Mouse (Mus musculus) left cerebral cortex, adult 8-10 months (tissue): Measurements from ENCODE around the gene Ttc21a. TPM values are rescaled to one million over a fixed set of nuclear protein-coding genes. Genes with fewer than 3 reads are reported as not detected.
"Not testable (repeated sequence)": the region's sequence is repeated elsewhere in the genome, so short reads cannot be mapped to it uniquely, and the experiment has no call there.

ENCODE experiments used
- DNase-seq, 2 experiments: peaks; one replicate each; pipeline ENCODE4 v3.0.0; 2022; ENCODE audit warnings: low spot score in 2 of 2
- total RNA-seq, 4 experiments: library from RNA; stranded (reverse); gene quantifications; 2 replicates each; pipeline ENCODE4 v1.2.4; 2022

The Ttc21a gene
- total RNA-seq, 4 experiments from 2014 or later = 0.70 to 1.2 (median 0.81) TPM

DNA sequence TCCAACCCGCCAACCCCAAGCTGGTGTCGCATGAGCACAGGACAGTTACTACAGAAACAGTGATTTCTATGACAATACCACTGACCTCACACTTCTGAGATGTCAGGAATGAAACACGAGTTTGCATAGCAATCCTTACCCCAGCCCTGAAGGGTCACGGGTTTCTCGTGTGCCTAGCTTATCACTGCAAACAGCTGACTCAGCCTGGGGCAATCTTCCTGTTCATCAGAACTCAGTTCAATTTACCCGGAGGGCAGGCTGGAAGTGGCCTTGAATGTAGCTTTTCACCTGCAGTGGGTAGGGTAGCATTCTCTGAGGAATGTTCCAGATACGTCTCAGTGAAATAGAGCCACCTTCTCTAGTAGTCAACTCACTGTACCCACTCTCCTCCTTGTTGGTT, 56.8 kb downstream of the Ttc21a start:
- DNase-seq = no peak

- DNase-seq = no peak
These were observed 58.7 kb downstream of the Ttc21a start for GRCm38 (mm10) chr9:119996080-119996479.

GRCm38 (mm10) chr9:119998776-119999175, 61.4 kb downstream of the Ttc21a start:
- no peak for DNase-seq

GRCm38 (mm10) chr9:119999636-120000035, 62.2 kb downstream of the Ttc21a start:
- DNase-seq = no peak

DNA sequence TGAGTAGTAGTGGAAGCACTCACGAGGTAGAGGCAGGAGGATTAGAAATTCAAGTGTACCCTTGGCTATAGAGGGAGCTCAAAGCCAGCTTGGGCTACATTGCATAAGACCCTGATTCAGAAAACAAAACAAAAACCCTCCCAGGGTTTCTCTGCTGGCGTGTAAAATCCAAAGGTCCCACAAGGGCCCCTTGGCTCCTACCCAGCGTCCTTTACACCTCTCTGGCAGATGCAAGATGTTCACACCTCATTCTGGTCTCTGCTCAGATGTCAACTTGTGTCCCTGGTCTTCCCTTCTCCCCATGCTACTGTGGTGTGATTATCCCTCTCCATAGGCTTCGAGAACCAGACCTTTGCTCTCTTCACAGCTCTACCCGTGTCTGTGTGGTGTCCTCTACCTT, 63.4 kb downstream of the Ttc21a start:
- no peak for DNase-seq

DNA sequence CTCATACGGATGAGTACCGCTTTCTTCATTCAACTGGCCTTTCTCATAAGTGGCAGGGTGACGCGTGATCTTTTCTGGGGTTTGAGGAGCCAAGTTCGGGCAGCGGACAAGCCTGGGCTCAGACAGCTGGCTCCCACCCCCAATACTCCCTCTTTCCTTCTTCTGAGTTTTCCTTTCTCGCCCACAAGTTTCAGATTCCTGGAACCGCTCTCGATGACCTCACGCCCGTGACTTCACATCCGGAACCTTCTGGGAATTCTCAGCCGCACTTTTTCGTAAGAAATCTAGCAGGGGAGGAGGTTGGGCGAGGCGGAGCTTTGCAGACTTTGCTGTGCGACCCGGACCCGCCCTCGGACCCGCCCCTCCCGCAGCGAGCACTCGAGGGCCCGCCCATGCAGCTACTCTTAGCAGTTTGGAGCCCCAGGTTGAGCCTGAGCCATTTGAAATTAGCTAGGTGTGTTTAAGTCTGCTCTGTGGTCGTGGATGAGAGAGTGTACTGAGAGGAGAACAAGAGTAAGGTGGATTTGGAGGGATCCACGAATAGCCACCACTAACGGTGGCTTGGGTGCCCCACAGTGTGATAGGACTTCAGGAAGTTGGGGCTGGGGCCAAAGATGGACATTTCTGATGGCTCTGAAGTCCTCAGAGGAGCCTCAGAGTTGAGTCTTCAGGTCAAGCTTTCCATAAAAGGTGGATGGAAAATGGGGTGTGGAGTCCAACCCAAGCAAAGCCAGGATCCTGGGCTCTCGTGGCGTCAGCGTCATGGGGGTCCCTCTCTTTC, 64.7 kb downstream of the Ttc21a start:
- peak; percentile 57 to 61 for DNase-seq

DNA sequence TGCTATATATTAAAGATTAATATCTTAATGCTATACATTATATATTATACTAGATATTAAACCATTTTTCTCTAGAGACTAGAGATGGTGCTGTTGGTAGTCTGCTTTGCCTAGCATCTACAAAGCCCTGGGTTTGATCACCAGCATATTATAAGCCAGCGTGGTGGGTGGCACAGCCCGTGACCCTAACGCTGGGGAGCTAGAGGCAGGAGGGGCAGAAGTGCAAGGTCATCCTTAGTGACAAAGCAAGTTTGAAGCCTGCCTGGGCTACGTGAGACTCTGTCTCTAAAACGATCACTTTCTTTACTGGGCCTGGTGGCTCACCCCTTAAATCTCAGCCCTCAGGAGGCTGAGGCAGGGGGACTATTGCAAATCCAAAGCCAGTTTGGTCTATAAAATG, 65.5 kb downstream of the Ttc21a start:
- no peak for DNase-seq

- DNase-seq = no peak
These were observed 68.5 kb downstream of the Ttc21a start for GRCm38 (mm10) chr9:120005936-120006335.

GRCm38 (mm10) chr9:120007833-120008232, 70.4 kb downstream of the Ttc21a start:
- no peak for DNase-seq

GRCm38 (mm10) chr9:120009226-120009841, 71.9 kb downstream of the Ttc21a start:
- no peak for DNase-seq

DNA sequence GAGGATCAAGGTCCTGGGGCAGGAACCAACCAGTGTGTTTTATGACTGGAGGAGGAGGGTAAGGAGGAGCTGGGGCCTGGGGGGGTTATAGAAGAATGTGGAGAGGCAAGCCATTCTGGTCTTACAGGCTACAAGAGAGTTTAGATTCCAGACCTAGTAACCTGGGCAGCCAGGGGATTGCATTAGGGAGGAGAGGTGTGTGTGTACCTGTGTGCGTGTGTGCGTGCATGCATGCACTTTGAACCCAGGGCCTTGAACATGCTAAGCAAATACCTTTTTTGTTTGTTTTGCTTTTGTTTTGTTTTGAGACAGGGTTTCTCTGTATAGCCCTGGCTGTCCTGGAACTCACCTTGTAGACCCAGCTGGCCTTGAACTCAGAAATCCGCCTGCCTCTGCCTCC, 72.5 kb downstream of the Ttc21a start:
- no peak for DNase-seq

DNA sequence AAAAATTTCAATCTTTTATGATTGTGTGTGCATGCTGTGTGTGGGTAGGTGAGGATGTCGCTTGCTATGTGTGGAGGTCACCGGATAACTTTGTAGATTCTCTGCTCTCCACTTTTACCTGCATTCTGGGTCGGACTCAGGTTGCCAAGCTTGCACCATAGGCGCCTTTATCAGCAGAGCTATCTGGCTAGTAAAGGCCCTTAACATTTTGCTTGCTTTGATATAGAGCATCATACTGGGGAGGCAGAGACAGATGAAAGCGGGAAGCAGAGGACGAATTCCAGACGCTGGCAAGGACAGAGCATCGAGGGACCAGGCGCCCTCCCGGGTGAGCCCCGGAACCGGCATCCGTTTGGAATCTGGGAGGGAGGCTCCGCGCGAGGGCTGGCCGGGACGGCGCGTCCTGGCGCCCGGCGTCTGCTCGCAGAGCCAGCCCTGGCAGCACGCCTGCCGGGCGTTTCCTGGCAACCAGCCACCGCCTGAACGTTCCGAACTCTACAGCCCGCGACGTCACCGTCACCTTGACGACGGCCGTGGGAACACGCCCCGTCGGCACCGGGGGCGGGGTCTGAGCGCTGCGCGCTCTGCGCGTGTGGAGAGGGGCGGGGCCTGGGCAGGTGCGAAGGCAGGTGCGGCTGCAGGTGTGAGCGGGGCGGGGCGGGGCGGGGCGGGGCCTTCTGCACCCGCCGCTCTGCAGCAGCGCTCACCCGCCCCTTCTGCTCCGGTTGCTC, 73.5 kb downstream of the Ttc21a start:
- peak; percentile 96 to 97 for DNase-seq

DNA sequence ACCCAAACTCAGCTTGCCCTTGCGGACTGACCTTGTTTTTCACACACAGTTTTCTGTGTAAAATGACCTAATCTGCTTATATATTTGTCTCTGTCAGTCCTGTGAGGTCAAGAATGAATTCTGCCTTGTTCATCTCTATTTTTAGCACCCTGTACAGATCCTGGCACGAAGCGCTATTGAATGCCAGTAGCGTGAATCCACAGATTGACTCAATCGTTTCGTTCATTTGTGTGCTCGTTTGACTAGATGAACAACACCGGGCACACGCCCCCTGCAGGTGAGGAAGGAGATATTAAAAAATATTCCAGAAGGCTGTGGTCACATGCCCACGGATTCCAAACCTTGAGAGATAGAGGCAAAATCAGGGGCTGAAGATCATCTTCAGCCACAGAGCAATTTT, 74.1 kb downstream of the Ttc21a start:
- DNase-seq = peak in 1 of 2 experiments; percentile 71

DNA sequence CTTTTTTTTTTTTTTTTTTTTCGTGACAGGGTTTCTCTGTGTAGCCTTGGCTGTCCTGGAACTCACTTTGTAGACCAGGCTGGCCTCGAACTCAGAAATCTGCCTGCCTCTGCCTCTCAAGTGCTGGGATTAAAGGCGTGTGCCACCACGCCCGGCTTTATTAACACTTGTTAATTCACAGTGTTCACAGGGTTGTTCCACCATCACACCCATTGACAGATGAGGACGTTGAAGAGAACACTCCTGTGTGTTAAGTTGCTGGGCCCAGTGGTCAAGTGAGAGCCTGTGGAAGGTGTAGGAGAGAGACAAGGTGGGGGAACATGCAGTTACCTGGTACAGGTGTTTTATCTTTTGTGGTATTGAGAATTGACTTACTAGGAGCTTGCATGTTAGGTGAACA, 74.8 kb downstream of the Ttc21a start:
- DNase-seq = not testable (repeated sequence)

- DNase-seq = no peak
These were observed 75.4 kb downstream of the Ttc21a start for GRCm38 (mm10) chr9:120012781-120013180.

DNA sequence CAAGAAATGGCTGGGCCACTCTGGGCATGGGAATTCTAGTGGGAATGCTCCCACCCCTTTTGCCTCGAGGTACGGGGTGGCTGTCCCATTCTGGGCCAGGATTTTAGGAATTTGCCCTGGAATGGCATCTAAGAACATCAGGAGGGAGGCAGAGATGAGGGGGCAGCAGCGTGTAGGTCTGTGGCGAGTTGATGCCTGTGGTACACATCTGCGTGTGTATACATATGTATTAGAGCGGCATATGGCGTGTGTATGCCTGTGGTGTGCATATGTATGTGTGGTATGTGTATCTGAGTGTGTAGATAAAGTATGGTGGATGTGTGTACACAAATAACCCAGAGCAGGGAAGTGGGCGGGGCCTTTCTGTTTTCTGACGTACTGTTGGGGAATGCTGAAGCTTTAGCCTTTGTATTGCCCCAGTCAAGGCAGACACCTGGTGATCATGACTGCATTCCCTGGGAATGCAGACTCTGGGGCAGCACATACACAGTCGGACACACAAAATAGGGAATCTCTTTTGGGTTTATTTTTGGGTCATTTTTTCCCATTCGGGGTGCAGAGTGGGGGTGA, 75.9 kb downstream of the Ttc21a start:
- no peak for DNase-seq

DNA sequence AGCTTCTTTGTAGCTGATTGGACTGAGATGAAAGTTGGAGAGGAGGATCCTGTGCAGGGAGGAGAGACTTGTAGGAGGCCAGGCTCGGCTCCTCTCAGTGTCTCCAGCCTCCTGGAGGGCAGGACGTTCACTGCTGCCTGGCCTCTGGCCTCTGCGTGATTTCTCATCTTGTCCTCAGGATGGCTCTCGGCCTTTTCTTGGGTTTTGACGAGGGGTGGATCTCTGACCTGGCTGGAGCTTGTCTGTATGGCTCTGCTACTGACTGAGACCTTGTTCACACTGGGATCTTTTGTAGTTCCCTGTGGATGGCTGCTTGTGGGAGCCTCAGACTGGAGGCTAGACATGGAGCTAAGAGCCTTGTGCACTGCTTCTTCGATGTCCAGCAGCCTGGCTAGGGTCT, 77.4 kb downstream of the Ttc21a start:
- no peak for DNase-seq

DNA sequence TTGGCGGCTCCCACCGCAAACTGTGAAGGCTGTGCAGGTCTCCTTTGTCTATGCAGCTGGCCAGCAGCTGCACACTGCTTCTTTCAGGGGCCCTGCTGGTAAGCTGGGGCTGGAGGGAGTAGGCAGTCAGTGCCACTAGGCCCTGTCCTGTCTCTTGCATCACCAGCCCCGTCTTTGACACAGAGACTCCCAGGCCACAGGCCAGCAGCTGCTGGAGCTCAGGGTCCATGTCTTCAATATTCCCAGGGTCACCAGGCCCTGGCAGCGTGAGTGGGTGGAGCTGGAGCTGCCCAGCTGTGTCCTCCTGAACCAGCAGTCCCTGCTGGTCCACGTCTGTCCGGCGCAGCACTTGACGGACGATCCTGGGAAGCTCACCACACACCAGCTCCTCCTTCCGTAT, 79.5 kb downstream of the Ttc21a start:
- DNase-seq = no peak
